Mouse (Mus musculus) embryonic facial prominence, embryonic 13.5 days (tissue): ENCODE data around the gene Azin2. TPM values are rescaled to one million over a fixed set of nuclear protein-coding genes. Genes with fewer than 3 reads are reported as not detected.

Experiments used
- ATAC-seq: fragments of 200-750 bp; cut with Nextera tagmentation; 2 replicates; pipeline ENCODE4 v1.8.0; 2017; ENCODE audit warnings: low read depth; ENCODE audit not compliant: insufficient number of reproducible peaks, insufficient read depth, low FRiP score, low TSS enrichment
- H3K27ac ChIP-seq: fragments of 300-500 bp; sonication (generic); 2 replicates; pipeline ENCODE4 v1.5.1; 2015; ENCODE audit warnings: moderate library complexity, mild to moderate bottlenecking, inconsistent platforms
- H3K27me3 ChIP-seq: fragments of 300-500 bp; sonication (generic); 2 replicates; pipeline ENCODE4 v1.6.1; 2015; ENCODE audit warnings: mild to moderate bottlenecking, inconsistent platforms
- H3K36me3 ChIP-seq: fragments of 300-500 bp; sonication (generic); 2 replicates; pipeline ENCODE4 v1.6.1; 2015; ENCODE audit warnings: mild to moderate bottlenecking, inconsistent platforms
- H3K4me1 ChIP-seq: fragments of 300-500 bp; sonication (generic); 2 replicates; pipeline ENCODE4 v1.6.1; 2015; ENCODE audit warnings: inconsistent platforms
- H3K4me2 ChIP-seq: fragments of 300-500 bp; sonication (generic); 2 replicates; pipeline ENCODE4 v1.6.1; 2015; ENCODE audit warnings: moderate library complexity, mild to moderate bottlenecking, inconsistent platforms
- H3K4me3 ChIP-seq: fragments of 300-500 bp; sonication (generic); 2 replicates; pipeline ENCODE4 v1.5.1; 2015; ENCODE audit warnings: mild to moderate bottlenecking, inconsistent platforms
- H3K9ac ChIP-seq: fragments of 300-500 bp; sonication (generic); 2 replicates; pipeline ENCODE4 v1.6.1; 2015; ENCODE audit warnings: mild to moderate bottlenecking, inconsistent platforms
- H3K9me3 ChIP-seq: fragments of 300-500 bp; sonication (generic); 2 replicates; pipeline ENCODE4 v1.6.1; 2016; ENCODE audit warnings: inconsistent platforms
- WGBS: fragments of 180-500 bp; shearing (Covaris S2); methylation state at CpG from one replicate; pipeline ENCODE4 v1.1.7; 2015; ENCODE audit warnings: mixed read lengths; 5-methylcytosine and 5-hydroxymethylcytosine counted together
- polyA plus RNA-seq: library from polyadenylated mRNA; unstranded; fragments of >200 nt; fragmentation: Nextera tagmentation; extraction: Ambion mirVana; gene quantifications from 2 replicates; pipeline ENCODE4 v1.2.1, GENCODE M21; 2015

Gene Azin2
- polyA plus RNA-seq, 1 experiment from 2014 or later, result 31.5 TPM

- H3K36me3 ChIP-seq, result peaks cover 15% of the 10 kb centered on the region
- H3K27ac ChIP-seq, result peak overlapping the region; percentile 49; the same call in 1 of the 2 replicates
- H3K9ac ChIP-seq, result peak overlapping the region; percentile 82
- peaks cover 5% of the 10 kb centered on the region; the same call in 1 of the 2 replicates for H3K9me3 ChIP-seq
- ATAC-seq, result 0 out of 2 replicates have a peak, but pooled peaks have one; percentile 34
- WGBS, result under 1% methylated on average over 94 of the region's 94 CpGs
- peak overlapping the region; percentile 83 for H3K4me3 ChIP-seq
- peak overlapping the region; percentile 97 for H3K4me2 ChIP-seq
- H3K27me3 ChIP-seq, result no peaks in the 10 kb centered on the region
- H3K4me1 ChIP-seq, result peaks cover 57% of the 10 kb centered on the region
Observed at GRCm38 (mm10) chr4:128883801-128884710, 78.2 kb downstream of the Azin2 start.

GRCm38 (mm10) chr4:128883379-128883781 lies 78.9 kb downstream of the Azin2 start, which contains the start of gene Trim62:
TSS of gene Trim62 (plus strand) at chr4:128883580.
- peak within 1 kb of the TSS; percentile 97 for H3K4me2 ChIP-seq
- H3K9ac ChIP-seq, result peak within 1 kb of the TSS; percentile 82
- peak within 1 kb of the TSS; percentile 83 for H3K4me3 ChIP-seq
- H3K9me3 ChIP-seq, result peaks cover 5% of the 10 kb centered on the region; the same call in 1 of the 2 replicates
- peaks cover 64% of the 10 kb centered on the region for H3K4me1 ChIP-seq
- no peaks in the 10 kb centered on the region for H3K27me3 ChIP-seq
- ATAC-seq, result peak; percentile 73
- under 1% methylated on average over 37 of the region's 37 CpGs for WGBS
- H3K36me3 ChIP-seq, result peaks cover 12% of the 10 kb centered on the region
- peak within 1 kb of the TSS; percentile 49; the same call in 1 of the 2 replicates for H3K27ac ChIP-seq

Other genes starting within 250 kb of the Azin2 start
- 0.29 and 0.38 TPM in 2 replicates for gene A3galt2, start 207.1 kb downstream of the Azin2 start, polyA plus RNA-seq
- 50.2 and 51.7 TPM in 2 replicates for gene Zfp362, start 156.4 kb downstream of the Azin2 start, polyA plus RNA-seq
- gene Trim62, start 78.9 kb downstream of the Azin2 start, polyA plus RNA-seq, result 8.2 and 11.0 TPM in 2 replicates
- gene Ak2, start 29.5 kb upstream of the Azin2 start, polyA plus RNA-seq, result 180 and 194 TPM in 2 replicates
- 9.1 and 9.5 TPM in 2 replicates for gene Rnf19b, start 95.8 kb upstream of the Azin2 start, polyA plus RNA-seq
- 10.6 and 11.3 TPM in 2 replicates for gene Tmem54, start 143.1 kb upstream of the Azin2 start, polyA plus RNA-seq
- gene Hpca, start 159.6 kb upstream of the Azin2 start, polyA plus RNA-seq, result 2.7 and 3.1 TPM in 2 replicates
- gene Fndc5, start 174.6 kb upstream of the Azin2 start, polyA plus RNA-seq, result 4.7 and 4.8 TPM in 2 replicates
- gene S100pbp, start 227.3 kb upstream of the Azin2 start, polyA plus RNA-seq, result 25.4 and 25.5 TPM in 2 replicates
- gene Yars, start 227.3 kb upstream of the Azin2 start, polyA plus RNA-seq, result 80.0 and 84.5 TPM in 2 replicates